Mouse (Mus musculus) embryonic facial prominence, embryonic 11.5 days (tissue): ENCODE results near the gene Olfr552. TPM values are rescaled to one million over a fixed set of nuclear protein-coding genes. Genes with fewer than 3 reads are reported as not detected.
A peak's percentile ranks its signal among the peaks of the same experiment; 100 is the strongest.

Experiments used
- ATAC-seq: fragments of 200-750 bp; cut with Nextera tagmentation; replicated peaks from 2 replicates; pipeline ENCODE4 v1.8.0; 2017; ENCODE audit warnings: low read depth; ENCODE audit not compliant: insufficient number of reproducible peaks, low FRiP score, low TSS enrichment
- DNase-seq: peaks from one replicate; pipeline ENCODE4 v3.0.0-alpha.2; 2015; ENCODE audit warnings: low spot score
- H3K27ac ChIP-seq: fragments of 300-500 bp; sonication (generic); replicated peaks from 2 replicates; pipeline ENCODE4 v1.5.1; 2014; ENCODE audit warnings: mild to moderate bottlenecking, low read depth, low read length, control low read depth
- H3K27me3 ChIP-seq: fragments of 300-500 bp; sonication (generic); 2 replicates; pipeline ENCODE4 v1.6.1; 2014; ENCODE audit warnings: mild to moderate bottlenecking, low read length, moderate library complexity, mixed read lengths; ENCODE audit not compliant: control insufficient read depth, insufficient read depth
- H3K36me3 ChIP-seq: fragments of 300-500 bp; sonication (generic); replicated peaks from 2 replicates; pipeline ENCODE4 v1.6.1; 2014; ENCODE audit warnings: low read depth, mild to moderate bottlenecking, low read length, moderate library complexity, mixed read lengths; ENCODE audit not compliant: control insufficient read depth, insufficient read depth
- H3K4me1 ChIP-seq: fragments of 300-500 bp; sonication (generic); 2 replicates; pipeline ENCODE4 v1.6.1; 2014; ENCODE audit warnings: low read length, mixed read lengths; ENCODE audit not compliant: control insufficient read depth, insufficient read depth
- H3K4me2 ChIP-seq: fragments of 300-500 bp; sonication (generic); 2 replicates; pipeline ENCODE4 v1.6.1; 2014; ENCODE audit warnings: low read depth, mild to moderate bottlenecking, control low read depth, low read length, moderate library complexity
- H3K4me3 ChIP-seq: fragments of 300-500 bp; sonication (generic); 2 replicates; pipeline ENCODE4 v1.5.1; 2014; ENCODE audit warnings: low read depth, low read length, control low read depth
- H3K9ac ChIP-seq: fragments of 300-500 bp; sonication (generic); replicated peaks from 2 replicates; pipeline ENCODE4 v1.6.1; 2014; ENCODE audit warnings: mild to moderate bottlenecking, control low read depth, low read length
- H3K9me3 ChIP-seq: fragments of 300-500 bp; sonication (generic); replicated peaks from 2 replicates; pipeline ENCODE4 v1.6.1; 2016; ENCODE audit warnings: mild to moderate bottlenecking, low read length, inconsistent platforms, mixed read lengths; ENCODE audit not compliant: control insufficient read depth
- WGBS: fragments of 180-500 bp; shearing (Covaris S2); extraction: QIAGEN DNeasy Blood & Tissue Kit; methylation state at CpG from one replicate; pipeline ENCODE4 v1.1.7; 2014; 5-methylcytosine and 5-hydroxymethylcytosine counted together
- polyA plus RNA-seq: library from polyadenylated mRNA; unstranded; fragments of >200 nt; fragmentation: Nextera tagmentation; extraction: Ambion mirVana; gene quantifications from 2 replicates; pipeline ENCODE4 v1.2.1, GENCODE M21; 2014

Gene Olfr552
- not detected in 2 replicates for polyA plus RNA-seq

DNA sequence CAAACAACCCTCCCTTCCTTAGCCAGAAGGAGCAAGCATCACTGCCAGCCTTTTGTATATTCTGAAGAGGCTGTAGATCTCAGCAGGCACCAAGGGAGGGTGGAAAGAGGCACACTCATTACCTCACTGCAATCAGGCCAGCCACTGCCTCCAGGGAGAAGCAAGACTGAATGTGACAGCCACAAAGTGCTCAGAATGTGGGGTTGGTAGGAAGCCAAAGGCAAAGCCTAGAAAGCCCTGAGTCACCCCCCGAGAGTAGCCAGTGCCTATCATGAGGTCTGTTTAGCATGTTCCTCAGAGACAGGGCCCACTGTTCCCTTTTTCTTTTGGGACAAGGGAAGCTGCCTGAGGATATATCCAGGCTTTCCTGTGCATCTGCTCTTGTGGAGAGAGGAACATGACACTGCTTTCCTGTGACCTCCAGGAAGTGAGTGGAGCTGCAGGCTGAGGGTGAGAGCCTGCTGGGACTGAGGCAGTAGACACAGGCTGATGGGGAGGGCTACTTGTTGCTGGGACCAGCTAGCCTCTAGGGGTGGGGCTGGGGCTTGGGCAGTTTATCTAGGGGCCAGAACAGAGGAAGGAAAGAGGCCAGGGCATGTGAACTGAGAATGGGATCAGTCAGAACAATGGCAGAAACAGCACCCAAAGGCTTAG lies at the start of gene Olfr552:
TSS of gene Olfr552 (plus strand) at position 393 of the 654 bp plus-strand sequence.
- H3K27ac ChIP-seq, result no peak within 1 kb of the TSS
- DNase-seq (no peak), ATAC-seq (no peak)
- no peaks in the 10 kb centered on the region for H3K9me3 ChIP-seq
- no peak within 1 kb of the TSS for H3K4me2 ChIP-seq
- H3K27me3 ChIP-seq, result no peaks in the 10 kb centered on the region
- no peaks in the 10 kb centered on the region for H3K4me1 ChIP-seq
- 35% methylated on average over 1 of the region's 1 CpGs for WGBS
- H3K4me3 ChIP-seq, result no peak within 1 kb of the TSS
- H3K9ac ChIP-seq, result no peak within 1 kb of the TSS
- no peaks in the 10 kb centered on the region for H3K36me3 ChIP-seq

DNA sequence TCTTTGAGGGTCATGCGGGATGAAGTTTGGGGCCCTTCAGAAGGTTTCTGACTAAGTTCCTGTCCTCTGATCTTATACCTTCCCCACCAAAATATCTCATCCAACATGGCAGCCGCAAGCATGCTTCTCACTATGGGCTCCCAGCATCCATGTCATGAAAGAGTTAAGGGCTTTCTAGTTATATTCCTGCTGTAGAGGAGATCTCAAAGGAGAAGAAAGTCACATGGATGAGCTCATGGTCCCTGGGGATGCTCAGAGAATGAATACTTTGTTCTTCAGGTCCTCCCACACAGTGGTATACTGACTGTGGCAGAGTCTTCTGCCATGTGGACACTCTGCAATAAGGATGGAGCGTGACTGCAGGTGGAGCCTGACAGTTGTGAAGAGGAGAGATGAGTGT lies 48.0 kb upstream of the Olfr552 start, which contains the start of gene Olfr549:
TSS of gene Olfr549 (plus strand) at position 301 of the 400 bp plus-strand sequence.
- 82% methylated on average over 3 of the region's 3 CpGs for WGBS
- no peaks in the 10 kb centered on the region for H3K9me3 ChIP-seq
- no peaks in the 10 kb centered on the region for H3K27me3 ChIP-seq
- H3K4me3 ChIP-seq, result no peak within 1 kb of the TSS
- ATAC-seq, result no peak
- no peak for DNase-seq
- H3K4me1 ChIP-seq, result no peaks in the 10 kb centered on the region
- no peak within 1 kb of the TSS for H3K4me2 ChIP-seq
- no peaks in the 10 kb centered on the region for H3K36me3 ChIP-seq
- no peak within 1 kb of the TSS for H3K27ac ChIP-seq
- no peak within 1 kb of the TSS for H3K9ac ChIP-seq

DNA sequence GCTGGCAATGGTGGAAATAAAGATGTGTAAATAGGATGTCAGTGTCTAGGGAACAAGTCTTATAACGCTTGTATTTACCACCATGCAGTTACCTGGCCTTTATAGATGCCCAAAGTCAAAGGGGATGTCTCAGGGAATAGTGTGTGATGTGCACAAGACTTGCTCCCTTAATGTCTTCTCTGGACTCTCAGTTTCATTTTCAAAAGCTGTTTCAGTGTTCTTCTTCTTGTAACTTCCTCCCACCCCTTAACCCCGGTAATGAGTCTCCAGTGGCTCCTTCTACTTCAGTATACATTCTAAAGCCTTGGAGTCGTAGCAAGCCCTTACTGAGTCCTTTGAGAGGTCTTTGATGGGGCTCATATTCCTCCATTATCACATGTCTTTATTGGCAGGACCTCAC lies 44.3 kb upstream of the Olfr552 start:
- H3K27me3 ChIP-seq, result no peaks in the 10 kb centered on the region
- WGBS, result 76% methylated on average over 3 of the region's 3 CpGs
- no peaks in the 10 kb centered on the region for H3K36me3 ChIP-seq
- no peak for ATAC-seq
- no peak overlapping the region for H3K9ac ChIP-seq
- no peak for DNase-seq
- no peaks in the 10 kb centered on the region for H3K4me1 ChIP-seq
- no peak overlapping the region for H3K27ac ChIP-seq
- H3K9me3 ChIP-seq, result no peaks in the 10 kb centered on the region
- H3K4me2 ChIP-seq, result no peak overlapping the region
- no peak overlapping the region for H3K4me3 ChIP-seq

DNA sequence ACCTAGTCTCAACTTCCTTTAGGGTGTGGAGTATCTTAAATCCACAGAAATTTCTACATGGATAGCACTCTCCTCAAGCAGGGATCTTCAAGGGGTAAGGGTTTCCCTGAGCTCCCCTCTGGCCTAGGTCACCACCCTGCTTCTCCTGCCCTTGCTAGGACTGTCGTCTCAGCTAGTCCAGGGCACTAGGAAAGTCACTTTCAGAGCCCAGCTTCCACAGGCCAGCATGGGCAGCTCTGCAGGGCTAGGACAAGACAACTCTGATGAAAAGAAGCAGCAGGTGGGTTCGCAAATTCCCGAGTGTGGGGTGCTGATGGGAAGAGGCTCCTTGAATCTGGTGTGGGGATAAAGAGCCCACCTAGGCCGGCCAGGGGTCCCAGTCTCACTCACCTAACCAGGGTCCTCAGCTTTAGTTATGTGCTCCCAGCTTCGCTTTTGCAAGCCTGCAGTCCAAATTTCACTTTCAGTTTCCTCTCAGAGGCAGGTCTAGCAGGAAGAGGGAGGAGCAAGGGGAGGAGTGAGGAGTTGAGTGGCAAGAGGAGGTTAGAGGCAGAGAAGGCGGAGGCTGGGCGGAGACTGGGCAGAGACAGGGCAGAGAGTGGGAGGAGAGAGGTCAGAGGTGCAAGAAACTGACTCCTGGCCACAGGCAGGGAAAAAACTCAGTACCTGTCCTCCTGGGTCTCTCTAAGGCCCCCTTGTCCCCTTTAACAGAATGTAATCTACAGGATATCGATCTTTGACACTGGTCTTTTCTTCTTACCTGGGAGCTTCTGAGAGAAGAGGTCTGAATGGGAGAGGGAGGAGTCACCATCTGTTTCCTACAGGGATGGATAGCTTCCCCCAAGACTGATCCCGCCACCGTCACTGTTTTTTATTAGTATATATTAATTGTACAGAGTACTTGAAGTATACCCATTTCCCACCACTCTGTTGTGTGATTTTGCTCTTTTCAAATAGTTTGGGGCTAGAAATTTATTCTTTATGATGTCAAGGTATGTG lies 32.3 kb upstream of the Olfr552 start, which contains the start of gene Trim21:
TSS of gene Trim21 (minus strand) at position 488 of the 999 bp plus-strand sequence.
- H3K4me1 ChIP-seq, result no peaks in the 10 kb centered on the region
- H3K27ac ChIP-seq, result no peak within 1 kb of the TSS
- H3K36me3 ChIP-seq, result no peaks in the 10 kb centered on the region
- peak within 1 kb of the TSS; percentile 42 for H3K9ac ChIP-seq
- ATAC-seq (peak; percentile 93), DNase-seq (peak; percentile 70)
- no peaks in the 10 kb centered on the region for H3K27me3 ChIP-seq
- peak within 1 kb of the TSS; percentile 39 for H3K4me2 ChIP-seq
- 18% methylated on average over 10 of the region's 10 CpGs for WGBS
- H3K4me3 ChIP-seq, result peak within 1 kb of the TSS; percentile 36
- H3K9me3 ChIP-seq, result no peaks in the 10 kb centered on the region

DNA sequence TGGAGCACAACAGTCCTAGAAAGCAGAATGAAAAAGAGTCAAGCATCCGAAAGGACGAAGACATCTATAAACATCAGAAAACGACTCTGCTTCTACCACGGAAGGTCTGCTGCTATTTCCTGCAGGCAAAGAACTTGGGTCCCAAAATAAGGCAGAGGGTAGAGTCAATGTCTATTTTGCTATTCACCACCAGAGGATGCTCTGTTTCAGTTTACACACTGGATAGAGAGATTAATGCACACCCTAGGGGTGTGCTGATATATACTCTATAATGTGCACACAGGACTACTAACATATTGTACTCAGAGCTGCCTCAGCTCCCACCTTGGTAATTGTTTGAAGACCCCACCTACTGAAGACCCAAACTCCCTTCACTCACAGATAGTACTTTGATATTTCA lies 31.4 kb upstream of the Olfr552 start:
- WGBS, result 83% methylated on average over 4 of the region's 4 CpGs
- no peaks in the 10 kb centered on the region for H3K4me1 ChIP-seq
- ATAC-seq, result no peak

DNA sequence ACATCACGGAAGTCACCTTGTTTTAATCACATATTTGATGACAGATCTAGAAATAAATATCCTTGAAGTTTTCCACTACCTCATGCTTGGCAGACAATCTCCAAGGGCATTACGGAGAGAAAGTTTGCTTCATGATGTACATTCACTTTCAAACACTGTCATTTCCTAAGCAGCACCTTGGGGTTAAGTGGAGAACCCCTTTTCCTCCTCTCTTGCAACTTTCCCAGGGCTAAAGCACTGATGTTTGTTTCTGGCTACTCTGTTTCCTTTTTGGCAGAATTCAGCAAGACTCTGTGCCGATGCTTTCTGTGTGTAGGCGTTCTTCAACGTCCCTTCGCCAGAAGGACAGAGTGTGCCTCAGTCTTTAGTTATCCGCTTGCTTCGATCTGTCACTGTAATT lies 26.4 kb upstream of the Olfr552 start, which contains the start of gene Olfr550:
TSS of gene Olfr550 (plus strand) at position 301 of the 400 bp plus-strand sequence.
- H3K4me1 ChIP-seq, result no peaks in the 10 kb centered on the region
- no peak for DNase-seq
- H3K27ac ChIP-seq, result no peak within 1 kb of the TSS
- no peak within 1 kb of the TSS for H3K4me3 ChIP-seq
- no peak for ATAC-seq
- H3K9me3 ChIP-seq, result no peaks in the 10 kb centered on the region
- H3K4me2 ChIP-seq, result no peak within 1 kb of the TSS
- no peak within 1 kb of the TSS for H3K9ac ChIP-seq
- 92% methylated on average over 8 of the region's 8 CpGs for WGBS
- no peaks in the 10 kb centered on the region for H3K27me3 ChIP-seq
- H3K36me3 ChIP-seq, result no peaks in the 10 kb centered on the region

More for the DNA sequence above, 31.4 kb upstream of the Olfr552 start:
- Histone ChIP-seq H3K4me2 (no peak overlapping the region), H3K9me3 (no peaks in the 10 kb centered on the region), H3K36me3 (no peaks in the 10 kb centered on the region), H3K9ac (no peak overlapping the region), H3K27ac (no peak overlapping the region), H3K4me3 (no peak overlapping the region), H3K27me3 (no peaks in the 10 kb centered on the region)
- DNase-seq, result no peak

DNA sequence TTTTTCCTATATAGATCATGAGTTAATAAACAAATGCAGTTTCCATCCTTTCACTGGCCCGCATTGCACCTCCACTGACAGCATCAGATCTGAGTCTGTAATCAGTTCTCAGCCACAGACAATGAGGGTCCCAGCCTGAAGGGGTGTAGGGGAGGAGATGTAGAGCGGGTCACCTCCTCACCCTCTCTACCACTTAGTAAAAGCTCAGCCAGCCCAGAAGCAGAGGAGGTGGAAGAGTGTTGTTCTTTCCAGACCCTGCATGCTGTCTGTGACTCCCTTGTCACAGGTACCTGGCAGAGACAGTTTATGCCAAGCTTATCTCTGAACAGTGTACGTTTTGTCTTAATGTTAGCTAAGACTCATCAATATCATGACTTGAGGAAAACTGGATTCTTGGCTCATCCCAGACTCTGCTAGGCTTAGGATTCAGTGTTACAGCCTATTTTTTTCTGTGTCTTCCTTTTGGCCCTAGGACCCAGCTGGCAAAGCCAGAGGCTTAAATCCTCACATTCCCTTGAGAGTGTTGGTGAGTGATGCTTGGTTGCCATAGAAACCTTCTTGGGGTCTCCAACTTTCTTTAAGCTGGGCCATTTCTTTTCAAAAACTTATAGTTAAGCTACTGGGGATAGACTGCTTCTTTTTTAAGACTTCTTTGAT lies 24.3 kb upstream of the Olfr552 start:
- H3K4me3 ChIP-seq, result no peak overlapping the region
- no peak overlapping the region for H3K4me2 ChIP-seq
- WGBS, result 86% methylated on average over 3 of the region's 3 CpGs
- no peak overlapping the region for H3K9ac ChIP-seq
- no peak overlapping the region for H3K27ac ChIP-seq
- H3K36me3 ChIP-seq, result no peaks in the 10 kb centered on the region
- no peaks in the 10 kb centered on the region for H3K4me1 ChIP-seq
- ATAC-seq, result no peak
- peak; percentile 21 for DNase-seq
- no peaks in the 10 kb centered on the region for H3K27me3 ChIP-seq
- no peaks in the 10 kb centered on the region for H3K9me3 ChIP-seq
